Mouse (Mus musculus) adrenal gland, postnatal 25 days (tissue): ENCODE results near the gene 1700069L16Rik. TPM values are rescaled to one million over a fixed set of nuclear protein-coding genes. Genes with fewer than 3 reads are reported as not detected.

Experiments
- DNase-seq: peaks from one replicate; pipeline ENCODE4 v3.0.0; 2021; ENCODE audit warnings: mixed read lengths
- total RNA-seq: library from RNA; stranded (reverse); gene quantifications from 2 replicates; pipeline ENCODE4 v1.2.3, GENCODE M21; 2021

1700069L16Rik gene
- total RNA-seq, 1 experiment from 2014 or later: not detected

- DNase-seq: no peak
Observed at GRCm38 (mm10) chr5:113643107-113643848, 81.3 kb downstream of the 1700069L16Rik start.

Other genes starting within 250 kb of the 1700069L16Rik start
- 3.4 and 5.8 TPM in 2 replicates for gene Wscd2, start 234.4 kb downstream of the 1700069L16Rik start, total RNA-seq
- gene Cmklr1, start 74.3 kb downstream of the 1700069L16Rik start, total RNA-seq: 9.3 and 12.9 TPM in 2 replicates
- gene Ficd, start 11.0 kb upstream of the 1700069L16Rik start, total RNA-seq: 10.9 and 16.0 TPM in 2 replicates
- 45.0 and 50.7 TPM in 2 replicates for gene Sart3, start 47.7 kb upstream of the 1700069L16Rik start, total RNA-seq
- 708 and 898 TPM in 2 replicates for gene Iscu, start 48.0 kb upstream of the 1700069L16Rik start, total RNA-seq
- gene Tmem119, start 75.7 kb upstream of the 1700069L16Rik start, total RNA-seq: 5.4 and 7.7 TPM in 2 replicates
- 1.5 and 3.3 TPM in 2 replicates for gene Selplg, start 107.9 kb upstream of the 1700069L16Rik start, total RNA-seq
- gene Coro1c, start 184.0 kb upstream of the 1700069L16Rik start, total RNA-seq: 43.3 and 52.6 TPM in 2 replicates